Comparison of ENCODE assay signal across 27 mouse cellular contexts in the genomic region with DNA sequence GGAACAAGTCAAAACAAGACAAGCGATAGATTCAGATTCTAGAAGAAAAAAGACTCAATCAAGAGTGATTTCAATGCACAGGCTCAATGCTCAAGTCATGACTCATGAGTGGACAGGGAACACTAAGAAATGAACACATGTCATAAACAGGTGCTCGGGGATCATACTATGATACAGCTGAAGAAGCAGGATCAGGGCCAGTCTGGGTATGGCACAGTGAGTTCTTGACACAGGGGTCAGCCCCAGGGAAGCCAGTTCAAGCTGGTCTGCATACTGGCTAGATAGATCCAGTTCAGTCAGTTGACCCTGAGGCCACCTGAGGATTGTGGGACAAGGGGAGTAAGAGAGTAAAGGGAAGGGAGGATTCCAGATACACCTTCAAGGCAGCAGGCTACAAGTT.
DNase-seq lines count a peak whose midpoint lies in the region; ATAC-seq and TF ChIP-seq lines count a peak whose summit lies in the region.
"Had no signal": no experiment of that assay in that cellular context is flagged by ENCODE, and none has a peak within 500 bp of the region (broad histone marks: within the 10 kb centered on the region; RNA-seq: fewer than 3 reads in every experiment).

No protein-coding gene starts in this region.

- no peak overlapping the region for H3K9ac ChIP-seq in intestine, postnatal 0 days (ENCODE audit: low read depth, low read length)
- H3K9ac ChIP-seq in intestine, embryonic 16.5 days (ENCODE audit: low read depth, low read length) = no peak overlapping the region
- H3K9ac ChIP-seq in kidney, embryonic 16.5 days (replicated peaks; ENCODE audit: low read length) = no peak overlapping the region
- no peak overlapping the region for H3K9ac ChIP-seq in midbrain, embryonic 16.5 days (ENCODE audit: low read depth, low read length)
- H3K9ac ChIP-seq: embryonic facial prominence, embryonic 13.5 days; forebrain, embryonic 15.5 days; heart, embryonic 15.5 days; hindbrain, embryonic 14.5 days; limb, embryonic 13.5 days; liver, embryonic 12.5 days had no signal

- H3K4me3 ChIP-seq in intestine, postnatal 0 days (ENCODE audit: low read depth, low read length) = no peak overlapping the region
- H3K4me3 ChIP-seq in intestine, embryonic 16.5 days (ENCODE audit: low read length) = no peak overlapping the region
- H3K4me3 ChIP-seq in kidney, adult 2 months (ENCODE audit: insufficient read depth, low read depth, low read length) = no peak overlapping the region
- H3K4me3 ChIP-seq in kidney, embryonic 16.5 days (ENCODE audit: low read length) = no peak overlapping the region
- no peak overlapping the region for H3K4me3 ChIP-seq in myocyte
- H3K4me3 ChIP-seq in midbrain, embryonic 16.5 days (ENCODE audit: low read depth, low read length) = no peak overlapping the region
- H3K4me3 ChIP-seq: embryonic facial prominence, embryonic 13.5 days; forebrain, embryonic 15.5 days; heart, embryonic 15.5 days; limb, embryonic 13.5 days; liver, embryonic 12.5 days; midbrain, embryonic 10.5 days had no signal

- WGBS in intestine, postnatal 0 days = 86% methylated on average over 2 of the region's 2 CpGs
- 96% methylated on average over 2 of the region's 2 CpGs for WGBS in intestine, embryonic 16.5 days
- WGBS in kidney, adult 2 months = 47% methylated on average over 2 of the region's 2 CpGs
- WGBS in kidney, embryonic 16.5 days = 81% methylated on average over 2 of the region's 2 CpGs
- WGBS in midbrain, embryonic 16.5 days = 100% methylated on average over 2 of the region's 2 CpGs

- TF ChIP-seq CTCF in intestine, postnatal 0 days (IDR thresholded peaks at IDR 0.05; ENCODE audit: low read depth) = no peak
- no peak for TF ChIP-seq CTCF in kidney, adult 2 months (conservative IDR thresholded peaks at IDR 0.05; ENCODE audit: insufficient read depth, insufficient read length, low read depth, low read length)

- H3K79me2 ChIP-seq in myocyte (ENCODE audit: control insufficient read depth, insufficient read depth) = no peaks in the 10 kb centered on the region

- TF ChIP-seq POLR2A in kidney, adult 2 months (IDR thresholded peaks at IDR 0.05; ENCODE audit: low read depth, low read length) = no peak
- no peak for TF ChIP-seq POLR2A in myocyte (IDR thresholded peaks at IDR 0.05; ENCODE audit: insufficient read length, low read depth)

- H3K4me1 ChIP-seq in intestine, postnatal 0 days (replicated peaks; ENCODE audit: control insufficient read depth, insufficient read depth, low read length) = no peaks in the 10 kb centered on the region
- no peaks in the 10 kb centered on the region for H3K4me1 ChIP-seq in intestine, embryonic 16.5 days (ENCODE audit: control insufficient read depth, insufficient read depth, low read length)
- peaks cover 14% of the 10 kb centered on the region for H3K4me1 ChIP-seq in kidney, adult 2 months (ENCODE audit: control insufficient read depth, insufficient read depth, low read length)
- no peaks in the 10 kb centered on the region for H3K4me1 ChIP-seq in kidney, embryonic 16.5 days (ENCODE audit: insufficient read depth, low read length)
- no peaks in the 10 kb centered on the region; the same call in 1 of the 2 replicates for H3K4me1 ChIP-seq in midbrain, embryonic 16.5 days (ENCODE audit: control insufficient read depth, insufficient read depth, low read length)
- H3K4me1 ChIP-seq: liver, embryonic 12.5 days had no signal

- H3K36me3 ChIP-seq in intestine, postnatal 0 days (ENCODE audit: control insufficient read depth, insufficient read depth) = no peaks in the 10 kb centered on the region
- H3K36me3 ChIP-seq in intestine, embryonic 16.5 days (ENCODE audit: control insufficient read depth, insufficient read depth, low read length) = no peaks in the 10 kb centered on the region
- H3K36me3 ChIP-seq in kidney, adult 2 months (ENCODE audit: control insufficient read depth, insufficient read depth, low read length) = no peaks in the 10 kb centered on the region
- H3K36me3 ChIP-seq in kidney, embryonic 16.5 days (ENCODE audit: insufficient read depth, low read length) = no peaks in the 10 kb centered on the region
- H3K36me3 ChIP-seq in myocyte (ENCODE audit: control insufficient read depth, insufficient read depth) = no peaks in the 10 kb centered on the region
- H3K36me3 ChIP-seq in midbrain, embryonic 16.5 days (ENCODE audit: control insufficient read depth, insufficient read depth, low read length) = no peaks in the 10 kb centered on the region
- H3K36me3 ChIP-seq: embryonic facial prominence, embryonic 13.5 days; forebrain, embryonic 15.5 days; heart, embryonic 15.5 days; limb, embryonic 13.5 days; liver, embryonic 12.5 days; midbrain, embryonic 10.5 days had no signal

- peak; percentile 75; the same call in 1 of the 2 replicates for ATAC-seq in intestine, postnatal 0 days
- ATAC-seq in intestine, embryonic 16.5 days = no peak
- ATAC-seq in kidney, embryonic 16.5 days (ENCODE audit: low FRiP score, low TSS enrichment) = peak; percentile 54; the same call in 1 of the 2 replicates
- no peak for ATAC-seq in midbrain, embryonic 16.5 days
- ATAC-seq: activated CD4-positive, CD25-positive, alpha-beta regulatory T cell, adult 4 months; forebrain, embryonic 15.5 days; liver, embryonic 12.5 days had no signal

- no peak overlapping the region for H3ac ChIP-seq in myocyte (ENCODE audit: control insufficient read depth, insufficient read length)

- no peak overlapping the region for H3K27ac ChIP-seq in intestine, postnatal 0 days (ENCODE audit: low read depth, low read length)
- H3K27ac ChIP-seq in intestine, embryonic 16.5 days (ENCODE audit: low read length) = no peak overlapping the region
- H3K27ac ChIP-seq in kidney, adult 2 months (ENCODE audit: insufficient read depth, low read depth, low read length) = no peak overlapping the region; the same call in 1 of the 2 replicates
- H3K27ac ChIP-seq in kidney, embryonic 16.5 days (ENCODE audit: low read length) = no peak overlapping the region
- H3K27ac ChIP-seq in midbrain, embryonic 16.5 days (ENCODE audit: low read length) = no peak overlapping the region
- H3K27ac ChIP-seq: embryonic facial prominence, embryonic 13.5 days; forebrain, embryonic 15.5 days; heart, embryonic 15.5 days; hindbrain, embryonic 14.5 days; limb, embryonic 13.5 days; liver, embryonic 12.5 days; midbrain, embryonic 10.5 days had no signal

- H3K27me3 ChIP-seq in intestine, postnatal 0 days (replicated peaks; ENCODE audit: control insufficient read depth, insufficient read depth, low read length) = no peaks in the 10 kb centered on the region
- no peaks in the 10 kb centered on the region for H3K27me3 ChIP-seq in intestine, embryonic 16.5 days (replicated peaks; ENCODE audit: control insufficient read depth, insufficient read depth, low read length)
- no peaks in the 10 kb centered on the region for H3K27me3 ChIP-seq in kidney, adult 2 months (replicated peaks; ENCODE audit: control insufficient read depth, insufficient read depth, low read length)
- no peaks in the 10 kb centered on the region for H3K27me3 ChIP-seq in kidney, embryonic 16.5 days (ENCODE audit: insufficient read depth, low read length)
- H3K27me3 ChIP-seq in myocyte (ENCODE audit: control insufficient read depth, insufficient read depth, insufficient read length) = no peaks in the 10 kb centered on the region
- H3K27me3 ChIP-seq in midbrain, embryonic 16.5 days (ENCODE audit: control insufficient read depth, insufficient read depth, low read depth, low read length) = no peaks in the 10 kb centered on the region
- H3K27me3 ChIP-seq: CH12.LX; embryonic facial prominence, embryonic 13.5 days; forebrain, embryonic 15.5 days; heart, embryonic 15.5 days; limb, embryonic 13.5 days; liver, embryonic 12.5 days had no signal

- no peaks in the 10 kb centered on the region for H3K9me3 ChIP-seq in intestine, postnatal 0 days (ENCODE audit: control insufficient read depth)
- no peaks in the 10 kb centered on the region for H3K9me3 ChIP-seq in intestine, embryonic 16.5 days (ENCODE audit: control insufficient read depth, low read length)
- no peaks in the 10 kb centered on the region for H3K9me3 ChIP-seq in kidney, embryonic 16.5 days (ENCODE audit: low read length)
- no peaks in the 10 kb centered on the region for H3K9me3 ChIP-seq in midbrain, embryonic 16.5 days (replicated peaks; ENCODE audit: control insufficient read depth, low read length, poor library complexity, severe bottlenecking)
- H3K9me3 ChIP-seq: embryonic facial prominence, embryonic 13.5 days; forebrain, embryonic 15.5 days; G1E; heart, embryonic 15.5 days; limb, embryonic 13.5 days; liver, embryonic 12.5 days; midbrain, embryonic 10.5 days had no signal

- peak; percentile 72 for DNase-seq in kidney, adult 2 months
- DNase-seq in right cerebral cortex, postnatal 10 days (ENCODE audit: low spot score in 2 of 2) = no peak
- DNase-seq: adrenal gland, adult 8-10 months; B cell, adult 2 months; cerebellum, adult 2 months; cerebellum, postnatal 25 days; gastrocnemius, postnatal 36 days; heart, postnatal 36 days; layer of hippocampus, postnatal 36 days; lung, adult 18-20 months; lung, postnatal 10 days; thymus, postnatal 25 days had no signal

- H3K4me2 ChIP-seq in intestine, postnatal 0 days (replicated peaks; ENCODE audit: low read depth) = no peak overlapping the region
- H3K4me2 ChIP-seq in intestine, embryonic 16.5 days (ENCODE audit: low read depth, low read length) = no peak overlapping the region
- H3K4me2 ChIP-seq in kidney, embryonic 16.5 days (replicated peaks; ENCODE audit: low read depth, low read length) = no peak overlapping the region
- no peak overlapping the region for H3K4me2 ChIP-seq in myocyte (ENCODE audit: low read depth)
- no peak overlapping the region for H3K4me2 ChIP-seq in midbrain, embryonic 16.5 days (ENCODE audit: low read length)
- H3K4me2 ChIP-seq: embryonic facial prominence, embryonic 13.5 days; forebrain, embryonic 15.5 days; heart, embryonic 15.5 days; hindbrain, embryonic 14.5 days; limb, embryonic 13.5 days; liver, embryonic 12.5 days had no signal

TF ChIP-seq in myocyte, 11 proteins besides CTCF, POLR2A, EP300 and RAD21:
- TF ChIP-seq MYOG (IDR thresholded peaks at IDR 0.05; ENCODE audit: control insufficient read depth in 1 of 3, insufficient read depth in 1 of 3, insufficient read length in 2 of 3, low read depth in 2 of 3) (peak in 2 of 3 experiments; percentile 6 to 57), POLR2AphosphoS2 (IDR thresholded peaks at IDR 0.05; ENCODE audit: insufficient read length, low read depth) (no peak), USF1 (IDR thresholded peaks at IDR 0.05; ENCODE audit: low read depth) (no peak), MYOD1 (IDR thresholded peaks at IDR 0.05; ENCODE audit: control insufficient read depth in 1 of 3, insufficient read length in 2 of 3, low read depth in 2 of 3) (peak in 2 of 3 experiments; percentile 60 to 61)
TF ChIP-seq in myocyte: peak in this region for 2.

Comparison
In these comparisons a context has a peak if more than half of its experiments do, and no peak if none do; other contexts are left out.
1. ATAC-seq: peak in intestine, postnatal 0 days (single experiment) and kidney, embryonic 16.5 days (single experiment); none in intestine, embryonic 16.5 days (single experiment) and midbrain, embryonic 16.5 days (single experiment).